Mouse (Mus musculus) heart, adult 2 months (tissue): ENCODE data around the gene Oas1c.

Source experiments
- CTCF ChIP-seq: fragments of 200-600 bp; IDR thresholded peaks from 2 replicates; pipeline ENCODE4 v1.8.1; 2022; ENCODE audit warnings: antibody characterized with exemption, mild to moderate bottlenecking, moderate library complexity
- EP300 ChIP-seq: fragments of 200-500 bp; IDR thresholded peaks from 2 replicates; pipeline ENCODE4 v1.6.1; 2011; ENCODE audit warnings: low read depth, low read length, control low read depth; ENCODE audit not compliant: insufficient read depth
- POLR2A ChIP-seq: fragments of 200-500 bp; IDR thresholded peaks from 2 replicates; pipeline ENCODE4 v1.6.1; 2011; ENCODE audit warnings: mild to moderate bottlenecking, low read depth, low read length, control low read depth; ENCODE audit not compliant: insufficient read depth

- TF ChIP-seq CTCF (no peak), EP300 (no peak), POLR2A (no peak)
Observed at GRCm38 (mm10) chr5:120776801-120777200, 35.5 kb downstream of the Oas1c start.
